Mouse (Mus musculus) heart, postnatal 0 days (tissue): ENCODE data around the gene Slc25a22. TPM values are rescaled to one million over a fixed set of nuclear protein-coding genes. Genes with fewer than 3 reads are reported as not detected.

Experiments used
- ATAC-seq: fragments of 200-750 bp; cut with Nextera tagmentation; 2 replicates; pipeline ENCODE4 v1.8.0; 2017; ENCODE audit warnings: low read depth, moderate number of reproducible peaks, moderate library complexity; ENCODE audit not compliant: insufficient read depth
- DNase-seq: peaks from one replicate; pipeline ENCODE4 v3.0.0-alpha.2; 2016; ENCODE audit warnings: low spot score
- H3K27ac ChIP-seq: fragments of 300-500 bp; sonication (generic); 2 replicates; pipeline ENCODE4 v1.5.1; 2014; ENCODE audit warnings: low read depth, mild to moderate bottlenecking
- H3K27me3 ChIP-seq: fragments of 300-500 bp; sonication (generic); 2 replicates; pipeline ENCODE4 v1.6.1; 2014; ENCODE audit warnings: low read length, mixed read lengths; ENCODE audit not compliant: control insufficient read depth, insufficient read depth
- H3K36me3 ChIP-seq: fragments of 300-500 bp; sonication (generic); replicated peaks from 2 replicates; pipeline ENCODE4 v1.6.1; 2014; ENCODE audit warnings: low read length, mixed read lengths; ENCODE audit not compliant: control insufficient read depth, insufficient read depth
- H3K4me1 ChIP-seq: fragments of 300-500 bp; sonication (generic); 2 replicates; pipeline ENCODE4 v1.6.1; 2014; ENCODE audit warnings: antibody characterized with exemption; ENCODE audit not compliant: control insufficient read depth, insufficient read depth
- H3K4me2 ChIP-seq: fragments of 300-500 bp; sonication (generic); 2 replicates; pipeline ENCODE4 v1.6.1; 2014; ENCODE audit warnings: low read depth, mild to moderate bottlenecking, low read length, moderate library complexity
- H3K4me3 ChIP-seq: fragments of 300-500 bp; sonication (generic); 2 replicates; pipeline ENCODE4 v1.5.1; 2014; ENCODE audit warnings: low read depth, low read length
- H3K9ac ChIP-seq: fragments of 300-500 bp; sonication (generic); replicated peaks from 2 replicates; pipeline ENCODE4 v1.6.1; 2014; ENCODE audit warnings: low read depth, low read length, mixed read lengths
- H3K9me3 ChIP-seq: fragments of 300-500 bp; sonication (generic); replicated peaks from 2 replicates; pipeline ENCODE4 v1.6.1; 2016; ENCODE audit warnings: low read length; ENCODE audit not compliant: control insufficient read depth
- CTCF ChIP-seq: IDR thresholded peaks from 2 replicates; pipeline ENCODE4 v1.5.1; 2016; ENCODE audit warnings: antibody characterized with exemption, control low read depth, low read depth
- EP300 ChIP-seq: IDR thresholded peaks from 2 replicates; pipeline ENCODE4 v1.6.1; 2016; ENCODE audit warnings: antibody characterized with exemption, low read depth
- WGBS: fragments of 180-500 bp; shearing (Covaris S2); extraction: QIAGEN DNeasy Blood & Tissue Kit; methylation state at CpG from one replicate; pipeline ENCODE4 v1.1.7; 2014; 5-methylcytosine and 5-hydroxymethylcytosine counted together
- polyA plus RNA-seq: library from polyadenylated mRNA; unstranded; fragments of >200 nt; fragmentation: Nextera tagmentation; extraction: Ambion mirVana; gene quantifications from 2 replicates; pipeline ENCODE4 v1.2.1, GENCODE M21; 2015
- total RNA-seq: library from RNA; depleted of rRNA; stranded (reverse); fragments of >200 nt; gene quantifications from 2 replicates; pipeline ENCODE4 v1.2.3, GENCODE M21; 2014; ENCODE audit warnings: low replicate concordance

The Slc25a22 gene
- total and polyA plus RNA-seq, 2 experiments from 2014 or later, result 13.1 to 17.7 TPM

- H3K36me3 ChIP-seq, result peaks cover 20% of the 10 kb centered on the region
- under 1% methylated on average over 12 of the region's 12 CpGs for WGBS
- DNase-seq (no peak), ATAC-seq (no peak)
- peaks cover 36% of the 10 kb centered on the region for H3K4me1 ChIP-seq
- TF ChIP-seq CTCF, result no peak
- TF ChIP-seq EP300, result no peak
- no peaks in the 10 kb centered on the region for H3K9me3 ChIP-seq
- H3K9ac ChIP-seq, result peak overlapping the region; percentile 80
- no peaks in the 10 kb centered on the region for H3K27me3 ChIP-seq
- H3K4me3 ChIP-seq, result peak overlapping the region; percentile 69
- H3K4me2 ChIP-seq, result peak overlapping the region; percentile 93
- H3K27ac ChIP-seq, result peak overlapping the region; percentile 96
Measured at GRCm38 (mm10) chr7:141475805-141476158, 38.1 kb upstream of the Slc25a22 start.

- TF ChIP-seq EP300, result no peak; the same call in 1 of the 2 replicates
- H3K4me1 ChIP-seq, result peaks cover 37% of the 10 kb centered on the region
- DNase-seq (peak; percentile 71), ATAC-seq (peak; percentile 56)
- under 1% methylated on average over 85 of the region's 87 CpGs for WGBS
- peak within 1 kb of the TSS; percentile 96 for H3K27ac ChIP-seq
- H3K4me3 ChIP-seq, result peak within 1 kb of the TSS; percentile 69
- no peaks in the 10 kb centered on the region for H3K27me3 ChIP-seq
- peak within 1 kb of the TSS; percentile 80 for H3K9ac ChIP-seq
- H3K4me2 ChIP-seq, result peak within 1 kb of the TSS; percentile 93
- H3K9me3 ChIP-seq, result no peaks in the 10 kb centered on the region
- peaks cover 26% of the 10 kb centered on the region for H3K36me3 ChIP-seq
Measured at GRCm38 (mm10) chr7:141475011-141475804, 37.5 kb upstream of the Slc25a22 start, which contains the start of the genes Polr2l and Tspan4. Polr2l (minus strand) TSS chr7:141475132. Tspan4 (plus strand) TSS chr7:141475240.

GRCm38 (mm10) chr7:141474160-141474559, 36.5 kb upstream of the Slc25a22 start:
- H3K4me1 ChIP-seq, result peaks cover 48% of the 10 kb centered on the region
- H3K27me3 ChIP-seq, result no peaks in the 10 kb centered on the region
- H3K27ac ChIP-seq, result no peak overlapping the region
- H3K9me3 ChIP-seq, result no peaks in the 10 kb centered on the region
- WGBS, result 5% methylated on average over 5 of the region's 5 CpGs
- peaks cover 32% of the 10 kb centered on the region for H3K36me3 ChIP-seq
- DNase-seq (no peak), ATAC-seq (no peak)
- TF ChIP-seq EP300, result no peak
- TF ChIP-seq CTCF, result no peak
- H3K4me2 ChIP-seq, result peak overlapping the region; percentile 93
- H3K4me3 ChIP-seq, result peak overlapping the region; percentile 69
- peak overlapping the region; percentile 80 for H3K9ac ChIP-seq

- ATAC-seq, result no peak
- Histone ChIP-seq H3K9ac (no peak overlapping the region), H3K36me3 (peaks cover 32% of the 10 kb centered on the region), H3K4me3 (no peak overlapping the region), H3K9me3 (no peaks in the 10 kb centered on the region), H3K4me1 (peaks cover 45% of the 10 kb centered on the region), H3K27me3 (no peaks in the 10 kb centered on the region), H3K27ac (no peak overlapping the region), H3K4me2 (no peak overlapping the region)
- DNase-seq, result no peak
- no peak for TF ChIP-seq CTCF
- no peak for TF ChIP-seq EP300
- 82% methylated on average over 6 of the region's 6 CpGs for WGBS
Measured at GRCm38 (mm10) chr7:141472763-141473162, 35.1 kb upstream of the Slc25a22 start.

- Histone ChIP-seq H3K4me2 (no peak overlapping the region), H3K36me3 (peaks cover 32% of the 10 kb centered on the region), H3K4me1 (peaks cover 40% of the 10 kb centered on the region), H3K27me3 (no peaks in the 10 kb centered on the region), H3K27ac (no peak overlapping the region), H3K9ac (no peak overlapping the region), H3K9me3 (no peaks in the 10 kb centered on the region), H3K4me3 (no peak overlapping the region)
- DNase-seq, result no peak
- ATAC-seq, result no peak
- WGBS, result 79% methylated on average over 6 of the region's 6 CpGs
- TF ChIP-seq CTCF (no peak), EP300 (no peak)
Measured at GRCm38 (mm10) chr7:141472226-141472625, 34.5 kb upstream of the Slc25a22 start.

GRCm38 (mm10) chr7:141471236-141471635, 33.5 kb upstream of the Slc25a22 start:
- Histone ChIP-seq H3K4me1 (peaks cover 40% of the 10 kb centered on the region), H3K36me3 (peaks cover 32% of the 10 kb centered on the region), H3K27me3 (no peaks in the 10 kb centered on the region), H3K27ac (no peak overlapping the region), H3K4me3 (no peak overlapping the region), H3K9ac (no peak overlapping the region), H3K4me2 (no peak overlapping the region), H3K9me3 (no peaks in the 10 kb centered on the region)
- no peak for TF ChIP-seq EP300
- TF ChIP-seq CTCF, result no peak
- no peak for ATAC-seq
- WGBS, result 89% methylated on average over 1 of the region's 1 CpGs
- DNase-seq, result no peak
